Mouse (Mus musculus): Measurements from ENCODE around the gene Ufc1. TPM values are rescaled to one million over a fixed set of nuclear protein-coding genes. Genes with fewer than 3 reads are reported as not detected.
"Not testable (repeated sequence)": the region's sequence is repeated elsewhere in the genome, so short reads cannot be mapped to it uniquely, and the experiment has no call there.

Gene Ufc1
- total RNA-seq (2015), result 127 and 149 TPM in 2 replicates
- total RNA-seq (2017), result 93.2 and 115 TPM in 2 replicates

DNA sequence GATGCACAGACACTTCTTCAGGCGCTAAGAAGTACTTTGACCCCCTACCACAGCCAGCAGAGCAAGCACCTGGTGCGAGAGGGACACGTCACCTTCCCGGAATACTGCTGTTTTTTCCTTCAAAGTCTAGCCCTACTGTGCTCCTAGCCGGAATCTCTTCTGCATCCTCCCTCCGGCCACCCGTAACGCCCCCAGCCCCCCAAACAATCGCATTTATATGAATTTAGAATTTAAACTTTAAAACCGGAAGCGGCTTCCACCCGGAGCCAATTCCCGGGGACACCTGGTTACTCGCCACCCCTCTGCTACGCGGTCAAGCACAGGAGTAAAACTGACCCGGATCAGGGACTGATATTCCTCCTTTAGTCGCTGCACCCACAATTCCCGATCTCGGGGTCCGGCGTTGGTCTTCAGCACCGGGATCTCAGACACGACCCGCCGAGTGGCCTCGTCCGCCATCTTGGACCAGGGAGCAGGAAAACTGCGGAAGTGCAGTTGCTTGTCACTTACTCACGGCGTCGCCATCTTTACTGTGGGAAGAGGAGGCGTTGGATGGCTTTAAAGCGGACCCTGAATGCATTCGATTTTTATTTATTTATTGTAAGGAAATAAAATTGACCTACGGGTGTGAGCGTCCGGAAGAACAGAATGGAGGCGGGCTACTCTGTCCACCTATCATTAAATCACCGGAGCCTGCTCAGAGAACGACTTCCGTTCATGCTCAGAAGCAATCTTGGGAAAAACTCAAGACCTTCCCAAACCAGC is at the start of gene Ufc1:
TSS of gene Ufc1 (minus strand) at position 727 of the 765 bp plus-strand sequence.
- ATAC-seq (replicated peaks; ENCODE audit: poor library complexity), result peak; percentile 98

DNA sequence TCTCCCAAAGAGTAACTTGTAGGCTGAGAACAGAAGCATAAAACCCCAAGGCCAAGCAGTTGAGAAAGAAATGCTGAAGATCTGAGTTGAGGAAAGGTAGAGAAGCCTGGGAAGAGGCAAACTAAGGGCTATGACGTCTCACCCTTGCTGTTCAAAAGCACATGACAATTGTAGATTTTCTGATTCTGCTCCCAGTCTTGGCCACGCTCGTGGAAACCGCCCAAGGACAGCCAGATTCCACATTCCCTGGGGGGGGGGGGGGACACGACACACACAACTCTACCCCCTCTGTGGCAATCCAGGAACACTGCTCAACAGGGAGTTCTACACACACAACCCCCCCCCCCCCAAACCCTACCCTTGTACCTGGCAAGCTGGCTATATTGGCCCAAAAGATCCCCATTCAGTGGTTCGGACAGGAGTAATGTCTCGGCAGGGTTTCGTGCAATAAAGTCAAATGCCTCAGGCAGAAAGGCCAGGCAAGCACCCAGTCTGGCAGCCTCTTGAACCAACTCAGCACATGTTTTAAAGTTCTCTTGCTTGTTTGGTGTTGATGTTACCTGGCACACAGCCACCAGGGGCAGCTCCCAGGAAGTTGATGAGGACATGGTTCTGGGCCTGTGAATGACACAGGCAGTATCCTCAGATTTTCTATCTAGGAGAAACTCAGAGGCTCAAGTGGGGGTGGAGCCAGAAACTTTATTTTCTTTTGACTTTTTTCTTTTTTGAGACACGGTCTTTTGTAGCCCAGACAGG is 49.3 kb upstream of the Ufc1 start:
- peak; percentile 10; the same call in 1 of the 2 replicates for ATAC-seq (replicated peaks; ENCODE audit: poor library complexity)

DNA sequence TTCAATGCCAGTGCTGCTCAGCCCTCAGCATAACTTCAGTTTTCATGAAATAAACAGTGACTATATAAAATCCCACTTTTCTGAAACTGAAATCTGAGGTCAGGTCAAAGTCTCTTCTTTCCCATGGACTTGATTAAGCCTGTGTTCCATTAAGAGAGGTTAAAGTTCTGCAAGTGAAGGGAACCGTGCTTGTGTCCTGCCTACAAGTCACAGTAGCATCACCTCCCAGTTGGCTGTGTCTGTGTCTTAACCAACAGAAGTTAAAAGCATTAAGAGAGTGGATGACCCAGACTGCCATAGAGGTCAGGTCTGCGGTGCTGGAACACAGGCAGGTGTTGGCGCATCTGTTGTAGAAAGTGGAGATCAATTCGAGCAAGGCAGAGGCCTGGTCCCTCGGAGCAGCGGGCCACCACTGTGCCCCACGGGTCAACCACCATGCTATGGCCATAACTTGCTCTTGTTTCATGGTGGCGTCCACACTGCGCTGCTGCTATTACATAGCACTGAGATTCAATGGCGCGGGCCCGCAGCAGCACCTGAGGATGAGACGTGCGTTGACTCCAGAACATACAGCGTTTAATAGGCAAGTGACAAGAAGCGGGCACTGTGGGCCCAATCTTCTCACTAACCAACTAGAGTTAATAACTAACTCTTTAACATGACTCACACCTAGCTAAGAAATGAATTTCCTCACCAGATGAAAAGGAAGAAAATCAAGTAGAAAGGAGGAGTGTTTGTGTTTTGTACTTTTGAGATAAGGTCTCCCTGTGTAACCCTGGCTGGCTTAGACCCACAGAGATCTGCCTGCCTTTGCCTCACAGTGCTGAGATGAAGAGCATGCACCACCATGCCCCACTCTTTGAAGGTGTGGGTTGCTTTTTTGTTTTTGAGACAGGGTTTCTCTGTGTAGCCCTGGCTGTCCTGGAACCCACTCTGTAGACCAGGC is 47.7 kb upstream of the Ufc1 start:
- no peak for ATAC-seq (replicated peaks; ENCODE audit: poor library complexity)

DNA sequence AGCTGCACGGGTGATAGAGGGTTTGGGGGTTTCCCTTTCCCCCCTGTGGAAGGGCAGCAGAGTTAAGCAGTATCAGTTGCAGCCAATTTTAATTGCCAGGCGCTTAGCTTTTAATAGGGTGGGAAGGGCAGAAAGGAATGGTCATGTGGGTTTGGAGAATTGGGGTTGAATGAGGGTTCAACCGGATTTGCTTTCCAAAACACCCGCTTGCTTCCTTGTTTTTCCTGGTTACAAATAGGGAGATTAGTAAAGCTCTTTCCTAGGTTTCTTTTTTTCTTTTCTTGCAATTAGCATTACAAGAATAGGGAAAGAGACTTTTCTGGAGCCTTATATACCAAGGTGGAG is 35.4 kb upstream of the Ufc1 start:
- no peak for ATAC-seq (replicated peaks; ENCODE audit: poor library complexity)

DNA sequence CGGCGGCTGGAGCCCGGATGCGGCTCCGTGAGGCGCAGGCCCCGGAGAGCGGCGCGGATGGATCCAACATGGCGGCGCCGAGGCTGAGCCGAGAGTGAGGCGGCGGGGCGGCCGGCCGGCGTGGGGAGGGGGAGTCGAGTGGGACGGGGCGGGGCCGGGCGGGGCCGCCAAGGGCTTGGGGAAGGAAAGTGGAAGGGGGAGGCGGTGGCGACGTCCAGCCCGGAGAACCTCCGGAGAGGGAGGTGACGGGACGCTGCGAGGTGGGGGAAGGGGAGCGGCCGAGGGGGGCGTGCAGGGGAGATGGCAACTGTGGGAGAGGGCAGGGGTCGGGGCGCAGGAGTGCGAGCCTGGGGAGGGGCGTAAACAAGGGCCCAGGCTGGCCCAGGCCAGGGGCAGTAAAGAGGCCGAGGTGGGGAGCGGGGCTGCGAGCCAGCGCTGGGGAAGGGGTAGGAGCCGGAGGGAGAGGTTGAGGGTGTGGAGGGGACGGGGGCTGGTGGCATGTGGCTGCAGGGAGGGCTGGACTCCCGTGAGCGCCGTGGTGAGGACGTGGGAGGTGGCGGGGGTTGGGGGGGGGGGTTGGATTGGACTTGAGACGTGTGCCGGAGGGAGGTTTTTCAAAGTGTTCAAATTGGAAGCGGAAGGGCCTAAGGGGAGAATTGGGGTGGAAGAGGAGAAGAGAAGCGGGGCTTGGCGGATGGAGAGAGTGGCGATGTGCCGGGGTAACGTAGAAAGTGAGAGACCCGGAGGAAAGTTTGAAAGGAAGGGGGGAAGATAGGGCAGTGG is 34.8 kb upstream of the Ufc1 start:
- peak; percentile 56 for ATAC-seq (replicated peaks; ENCODE audit: poor library complexity)

DNA sequence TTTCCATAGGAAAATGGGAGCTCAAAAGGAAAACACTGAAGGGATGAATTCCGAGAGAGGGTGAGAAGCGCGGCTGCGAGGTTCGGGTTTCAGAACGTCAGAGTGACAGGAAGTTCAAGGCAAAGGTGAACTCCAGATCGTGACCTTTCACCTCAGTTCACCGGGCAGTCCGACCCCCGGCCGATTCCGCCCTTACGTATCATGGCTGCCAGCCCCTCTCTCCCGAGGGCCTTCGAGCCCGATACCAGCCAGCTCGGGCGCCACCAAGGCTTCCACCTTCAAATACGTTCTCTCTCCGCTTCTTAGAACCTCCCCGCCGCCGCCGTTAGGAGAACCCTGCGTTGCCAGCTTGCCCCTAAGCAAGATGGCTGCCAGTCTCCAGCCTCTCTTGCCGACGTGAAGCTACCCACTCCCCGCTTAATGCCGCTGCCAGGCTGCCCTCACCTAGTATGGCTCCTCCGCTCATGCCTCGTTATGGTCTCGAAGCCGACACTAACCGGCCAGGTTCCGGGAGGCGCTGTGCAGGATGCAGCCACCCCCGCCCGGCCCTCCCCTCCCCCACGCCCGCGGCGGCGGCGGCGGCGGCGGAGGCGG is 34.1 kb upstream of the Ufc1 start, which contains the start of gene Dedd:
TSS of gene Dedd (plus strand) at position 307 of the 594 bp plus-strand sequence.
- peak; percentile 85 for ATAC-seq (replicated peaks; ENCODE audit: poor library complexity)

DNA sequence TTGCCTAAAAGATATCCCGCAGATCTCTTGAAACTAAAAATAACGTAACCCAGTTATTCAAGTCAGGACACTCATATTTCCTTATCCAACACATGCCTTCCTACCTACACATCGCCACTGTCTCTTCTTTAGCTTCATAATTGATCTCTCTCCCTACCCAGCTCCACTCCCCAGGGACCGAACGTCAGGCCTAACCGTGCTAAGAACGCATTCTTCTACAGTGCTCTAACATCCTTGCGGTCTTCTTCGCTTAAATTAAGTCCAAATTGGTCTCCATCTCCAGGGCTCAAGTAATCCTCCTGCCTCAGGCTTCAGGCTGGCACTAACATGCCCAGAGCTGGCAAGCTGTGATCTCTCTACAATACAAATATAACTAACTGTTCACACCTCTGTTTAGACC is 33.4 kb upstream of the Ufc1 start:
- ATAC-seq (replicated peaks; ENCODE audit: poor library complexity), result no peak

DNA sequence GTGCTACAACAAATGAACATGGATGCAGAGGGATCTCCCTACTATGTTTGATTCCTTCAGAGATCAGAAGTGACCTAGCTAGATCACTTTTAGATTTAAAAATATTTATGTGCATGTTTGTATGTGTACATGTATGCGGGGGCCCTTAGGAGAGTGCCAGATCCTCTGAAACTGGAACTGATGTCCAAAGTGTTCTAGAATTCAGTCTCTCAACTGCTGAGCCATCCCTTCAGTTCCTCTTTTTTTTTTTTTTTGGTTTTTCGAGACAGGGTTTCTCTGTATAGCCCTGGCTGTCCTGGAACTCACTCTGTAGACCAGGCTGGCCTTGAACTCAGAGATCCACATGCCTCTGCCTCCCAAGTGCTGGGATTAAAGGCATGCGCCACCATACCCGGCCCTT is 31.8 kb upstream of the Ufc1 start:
- ATAC-seq (replicated peaks; ENCODE audit: poor library complexity), result not testable (repeated sequence)

DNA sequence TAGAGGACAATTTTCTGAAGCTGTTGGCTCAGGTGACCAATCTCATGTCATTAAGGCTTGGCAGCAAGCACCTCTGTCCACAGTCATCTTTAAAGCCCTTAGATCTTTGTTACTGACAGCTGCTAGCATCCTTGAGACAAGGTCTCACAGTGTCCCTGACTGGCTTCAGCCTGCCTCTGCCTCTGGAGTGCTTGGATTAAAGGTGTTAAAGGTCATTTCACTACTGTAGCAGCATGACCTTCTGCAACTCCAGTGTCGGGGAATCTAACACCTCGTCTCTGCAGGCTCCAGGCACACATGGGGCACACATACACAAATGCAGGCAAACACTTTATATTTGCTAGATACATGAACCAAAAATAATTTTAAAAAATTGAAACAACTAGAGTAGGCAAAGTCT is 30.7 kb upstream of the Ufc1 start:
- no peak for ATAC-seq (replicated peaks; ENCODE audit: poor library complexity)

DNA sequence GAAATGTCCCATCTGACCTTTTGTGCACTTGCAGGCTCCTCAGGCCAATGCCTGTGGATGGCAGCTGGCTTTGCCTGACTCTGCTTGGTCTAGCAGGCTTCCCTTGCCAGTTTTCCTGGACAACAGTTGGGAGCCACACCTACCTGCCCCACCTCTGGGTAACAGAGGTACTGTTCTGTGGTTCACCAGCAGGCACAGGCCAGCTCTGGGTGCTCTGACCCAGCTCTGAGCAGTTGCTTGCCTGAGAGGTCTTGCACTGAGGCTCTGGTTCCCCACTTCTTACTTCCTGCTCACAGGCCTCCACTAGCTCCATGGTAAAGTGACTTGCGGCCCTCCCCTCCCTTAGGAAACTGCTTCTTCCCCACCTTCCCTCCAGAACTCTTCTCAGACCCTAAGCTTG is 27.2 kb upstream of the Ufc1 start:
- ATAC-seq (replicated peaks; ENCODE audit: poor library complexity), result peak; percentile 64

DNA sequence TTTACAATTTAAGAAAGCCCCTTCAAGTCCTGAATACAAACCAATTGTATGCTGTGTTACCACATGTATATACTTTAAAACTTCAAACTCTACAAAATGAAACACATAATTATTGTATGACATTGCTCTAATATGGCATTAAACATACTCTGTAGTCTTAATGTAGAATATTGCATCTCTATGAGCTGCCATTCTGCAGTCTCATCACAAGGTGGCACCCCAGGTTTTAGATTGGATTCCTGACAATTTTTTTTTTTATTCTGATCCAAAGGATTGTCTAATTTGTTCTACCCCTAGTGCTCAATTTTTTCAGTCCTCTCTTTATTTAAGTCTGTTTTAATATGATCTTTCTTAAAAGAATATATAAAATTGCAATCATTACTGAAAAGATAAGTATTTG is 26.6 kb upstream of the Ufc1 start:
- ATAC-seq (replicated peaks; ENCODE audit: poor library complexity), result peak; percentile 90

DNA sequence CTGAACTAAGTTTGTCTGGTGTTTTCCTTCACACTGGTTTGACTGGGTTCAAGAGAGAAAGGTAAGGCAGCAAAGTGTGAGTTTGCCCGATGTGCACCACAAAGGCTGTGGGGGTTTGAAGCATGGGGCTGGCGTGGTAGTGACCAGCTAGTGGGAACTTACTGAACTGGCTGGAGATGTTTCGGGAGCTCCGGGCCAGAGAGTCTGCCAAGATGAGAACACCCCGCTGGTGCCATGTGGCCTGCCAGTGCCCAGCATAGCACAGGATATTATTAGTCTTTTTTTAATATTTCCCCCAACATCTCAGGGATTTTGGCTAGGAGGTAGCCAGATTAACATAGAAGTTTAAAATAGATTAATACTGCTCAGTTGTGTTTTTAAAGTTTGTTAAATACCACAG is 25.3 kb upstream of the Ufc1 start:
- ATAC-seq (replicated peaks; ENCODE audit: poor library complexity), result no peak

DNA sequence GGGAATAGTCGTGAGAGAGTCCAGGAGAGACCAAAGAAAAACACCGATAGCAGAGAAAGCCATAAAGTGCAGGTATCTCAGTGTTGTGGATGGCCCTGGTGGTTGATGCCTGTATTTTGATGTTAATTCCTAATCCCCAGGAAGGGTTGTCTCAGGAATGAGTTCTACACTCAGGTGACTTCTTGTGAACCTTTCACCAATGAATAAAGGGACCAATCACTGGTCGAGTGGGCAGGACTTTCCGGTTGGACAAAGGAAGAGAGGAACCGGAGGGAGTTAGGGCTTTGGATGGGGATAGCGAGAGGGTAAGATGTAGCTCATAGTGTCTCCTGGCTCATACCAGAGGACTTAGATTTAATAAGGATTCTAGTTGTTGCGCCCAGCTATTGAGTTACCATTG is 24.9 kb upstream of the Ufc1 start:
- ATAC-seq (replicated peaks; ENCODE audit: poor library complexity), result no peak

DNA sequence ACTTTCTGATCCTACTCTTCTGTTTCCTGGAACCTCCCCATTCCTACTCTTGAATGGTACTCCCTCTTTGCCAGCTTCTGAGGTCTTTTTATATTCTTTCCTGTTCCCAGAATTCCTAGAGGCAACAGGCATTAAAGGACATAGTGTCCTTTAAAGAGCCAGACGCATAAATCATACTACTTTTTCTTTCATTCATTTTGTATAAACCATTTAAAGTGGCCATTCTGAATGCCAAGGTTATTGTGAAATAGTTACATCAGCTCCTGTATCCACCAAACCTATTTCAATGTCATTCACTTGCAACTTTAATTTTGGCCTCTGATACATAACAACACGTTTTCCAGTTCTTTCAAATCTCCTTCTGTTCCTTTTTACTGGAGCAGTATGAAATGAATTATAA is 14.5 kb upstream of the Ufc1 start:
- no peak for ATAC-seq (replicated peaks; ENCODE audit: poor library complexity)

DNA sequence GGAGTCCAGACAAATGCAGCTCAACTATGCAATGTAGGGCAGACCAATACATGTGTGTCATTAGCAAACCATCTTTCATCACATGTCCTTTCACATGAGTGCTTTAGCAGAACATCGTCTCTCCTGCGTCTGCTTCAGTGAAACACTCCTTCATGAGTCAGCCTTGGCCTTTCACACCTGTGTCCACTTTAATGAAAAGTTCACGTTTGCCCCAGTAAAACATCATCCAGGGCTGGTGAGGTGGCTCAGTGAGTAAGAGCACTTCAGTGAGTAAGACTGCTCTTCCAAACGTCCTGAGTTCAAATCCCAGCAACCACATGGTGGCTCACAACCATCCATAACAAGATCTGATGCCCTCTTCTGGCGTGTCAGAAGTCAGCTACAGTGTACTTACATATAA is 11.3 kb upstream of the Ufc1 start:
- ATAC-seq (replicated peaks; ENCODE audit: poor library complexity), result not testable (repeated sequence)

DNA sequence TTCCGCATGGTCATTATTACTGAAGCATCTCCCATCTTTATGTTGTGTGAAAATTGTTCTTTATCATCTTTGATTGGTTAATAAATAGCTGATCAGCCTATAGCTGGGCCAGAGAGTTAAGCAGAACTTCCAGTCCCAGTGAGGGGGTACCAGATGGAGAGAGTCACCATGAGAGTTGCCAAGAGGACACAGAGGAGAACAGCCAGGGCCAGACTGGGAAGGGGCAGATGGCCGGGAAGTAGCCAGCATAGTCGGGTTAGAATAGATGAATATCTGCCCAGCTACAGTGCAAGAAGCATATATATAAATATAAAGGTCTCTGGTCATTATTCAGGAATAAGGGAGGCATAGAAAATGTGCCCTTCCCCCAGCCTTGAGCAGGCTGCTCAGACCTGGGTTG is 3.4 kb upstream of the Ufc1 start:
- no peak for ATAC-seq (replicated peaks; ENCODE audit: poor library complexity)

DNA sequence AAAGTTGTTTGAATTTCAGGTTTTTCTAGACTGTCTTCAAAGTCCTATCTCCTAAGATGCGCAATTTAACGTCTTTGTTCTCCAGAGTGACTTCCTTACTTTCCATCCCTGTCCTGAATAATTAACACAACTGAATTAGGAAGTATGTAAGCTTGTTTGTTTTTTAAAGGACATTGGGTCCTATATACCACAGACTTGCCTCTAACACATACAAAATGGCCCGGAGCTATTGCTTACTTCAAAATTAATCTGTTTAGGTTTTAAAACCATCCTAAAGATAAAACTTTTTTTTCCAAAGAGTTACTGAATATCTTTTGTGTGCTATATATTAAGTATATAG is 209 bp upstream of the Ufc1 start:
- no peak; the same call in 1 of the 2 replicates for ATAC-seq (replicated peaks; ENCODE audit: poor library complexity)

DNA sequence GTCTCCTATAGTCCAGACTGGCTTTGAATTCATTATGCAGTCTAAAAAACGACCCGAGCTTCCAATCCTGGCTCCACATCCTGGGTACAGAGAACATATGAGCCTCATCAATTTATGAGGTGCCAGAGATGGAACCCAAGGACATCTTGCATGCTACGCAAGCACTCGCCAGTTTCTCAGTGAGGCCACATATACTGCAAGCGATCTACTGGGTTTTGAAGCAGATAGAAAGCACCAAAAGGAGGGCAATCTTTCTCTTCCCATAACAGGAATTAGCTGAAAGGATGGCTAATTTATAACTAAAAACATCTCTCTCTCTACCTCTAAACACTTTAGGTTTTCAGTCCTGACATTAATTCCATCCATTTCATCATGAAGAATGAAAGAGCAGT is 922 bp downstream of the Ufc1 start:
- no peak for ATAC-seq (replicated peaks; ENCODE audit: poor library complexity)

DNA sequence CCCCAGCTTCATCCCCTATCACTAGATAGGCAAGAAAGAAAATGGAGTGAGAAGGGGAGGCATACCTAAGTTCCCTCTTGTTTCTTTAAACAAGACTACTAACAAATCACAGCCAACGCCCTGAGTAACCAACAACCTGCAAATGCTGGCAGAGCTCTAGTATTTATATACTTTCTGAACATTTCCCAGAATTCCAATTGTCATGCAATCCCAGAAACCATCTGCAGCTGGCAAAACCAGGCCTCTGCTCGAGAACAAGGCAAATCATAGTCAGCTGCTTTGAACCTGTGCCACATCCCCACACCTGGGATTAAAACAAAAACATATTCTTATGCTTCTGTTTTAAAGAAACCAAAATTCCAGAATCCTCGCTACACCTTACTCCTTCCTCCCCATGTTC is 1.5 kb downstream of the Ufc1 start:
- ATAC-seq (replicated peaks; ENCODE audit: poor library complexity), result no peak

DNA sequence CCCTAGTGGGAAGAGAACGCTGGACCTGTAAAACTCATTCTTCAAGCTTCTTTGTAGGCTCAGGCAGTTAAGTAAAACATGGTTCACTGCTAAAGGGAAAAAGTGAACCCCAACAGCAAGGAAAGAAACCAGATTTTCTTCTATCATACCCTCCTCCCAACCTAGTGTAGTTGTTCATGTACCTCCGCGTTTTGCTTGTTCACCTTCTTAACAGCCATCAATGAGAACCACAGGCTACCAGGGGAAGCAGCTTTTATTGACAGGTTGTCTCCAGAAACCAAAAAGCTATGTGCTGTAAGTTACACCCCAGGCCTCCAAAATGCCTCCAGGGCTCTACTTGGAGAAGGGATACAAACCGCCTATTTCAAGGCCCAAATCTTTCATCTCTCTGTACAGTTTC is 6.5 kb downstream of the Ufc1 start:
- ATAC-seq (replicated peaks; ENCODE audit: poor library complexity), result no peak
